Mouse (Mus musculus) heart, embryonic 14.5 days (tissue): Measurements from ENCODE around the gene Fgfr2. TPM values are rescaled to one million over a fixed set of nuclear protein-coding genes. Genes with fewer than 3 reads are reported as not detected.

Experiments
- ATAC-seq: fragments of 200-750 bp; cut with Nextera tagmentation; 2 replicates; pipeline ENCODE4 v1.8.0; 2017; ENCODE audit warnings: low read depth, moderate TSS enrichment; ENCODE audit not compliant: insufficient number of reproducible peaks, insufficient read depth, low FRiP score
- H3K27ac ChIP-seq, 2 experiments: fragments of 200-500 bp in 1 of 2; fragments of 300-500 bp in 1 of 2; sonication (generic) in 1 of 2; replicated peaks in 1 of 2; 2 replicates each; pipeline ENCODE4 v1.5.1; 2012 to 2014; ENCODE audit warnings: low read depth in 2 of 2, low read length in 2 of 2, control low read depth in 1 of 2, mild to moderate bottlenecking in 1 of 2, mixed read lengths in 1 of 2; ENCODE audit not compliant: control insufficient read depth in 1 of 2, insufficient read depth in 1 of 2
- H3K27me3 ChIP-seq: fragments of 300-500 bp; sonication (generic); 2 replicates; pipeline ENCODE4 v1.6.1; 2014; ENCODE audit warnings: mild to moderate bottlenecking, low read length, control low read depth; ENCODE audit not compliant: control insufficient read depth, insufficient read depth
- H3K36me3 ChIP-seq: fragments of 300-500 bp; sonication (generic); 2 replicates; pipeline ENCODE4 v1.6.1; 2014; ENCODE audit warnings: mild to moderate bottlenecking, control low read depth, low read length, mixed read lengths; ENCODE audit not compliant: control insufficient read depth, insufficient read depth
- H3K4me1 ChIP-seq, 2 experiments: fragments of 200-500 bp in 1 of 2; fragments of 300-500 bp in 1 of 2; sonication (generic) in 1 of 2; 2 replicates each; pipeline ENCODE4 v1.6.1; 2012 to 2014; ENCODE audit warnings: low read length in 2 of 2, control low read depth in 1 of 2, mixed read lengths in 1 of 2; ENCODE audit not compliant: control insufficient read depth in 2 of 2, insufficient read depth in 2 of 2
- H3K4me2 ChIP-seq: fragments of 300-500 bp; sonication (generic); 2 replicates; pipeline ENCODE4 v1.6.1; 2014; ENCODE audit warnings: mild to moderate bottlenecking, low read length
- H3K4me3 ChIP-seq, 2 experiments: fragments of 200-500 bp in 1 of 2; fragments of 300-500 bp in 1 of 2; sonication (generic) in 1 of 2; 2 replicates each; pipeline ENCODE4 v1.5.1; 2012 to 2014; ENCODE audit warnings: low read length in 2 of 2, mild to moderate bottlenecking in 2 of 2, control low read depth in 1 of 2, low read depth in 1 of 2, moderate library complexity in 1 of 2; ENCODE audit not compliant: control insufficient read depth in 1 of 2, insufficient read depth in 1 of 2
- H3K9ac ChIP-seq: fragments of 300-500 bp; sonication (generic); 2 replicates; pipeline ENCODE4 v1.6.1; 2014; ENCODE audit warnings: mild to moderate bottlenecking, low read length
- H3K9me3 ChIP-seq: fragments of 300-500 bp; sonication (generic); 2 replicates; pipeline ENCODE4 v1.6.1; 2016; ENCODE audit warnings: low read length, control low read depth; ENCODE audit not compliant: control insufficient read depth
- WGBS: fragments of 180-500 bp; shearing (Covaris S2); extraction: QIAGEN DNeasy Blood & Tissue Kit; methylation state at CpG from one replicate; pipeline ENCODE4 v1.1.7; 2014; 5-methylcytosine and 5-hydroxymethylcytosine counted together
- polyA plus RNA-seq: library from polyadenylated mRNA; unstranded; fragments of >200 nt; fragmentation: Nextera tagmentation; extraction: Ambion mirVana; gene quantifications from 2 replicates; pipeline ENCODE4 v1.2.1, GENCODE M21; 2014

The Fgfr2 gene
- polyA plus RNA-seq, 1 experiment from 2014 or later = 22.4 TPM

GRCm38 (mm10) chr7:130677541-130678274, 2445.4 kb downstream of the Fgfr2 start:
- H3K4me2 ChIP-seq = no peak overlapping the region
- H3K9ac ChIP-seq = no peak overlapping the region
- peaks cover 17 to 45% of the 10 kb centered on the region in 2 experiments for H3K4me1 ChIP-seq
- H3K9me3 ChIP-seq = no peaks in the 10 kb centered on the region
- H3K36me3 ChIP-seq = peaks cover 41% of the 10 kb centered on the region
- 86% methylated on average over 12 of the region's 12 CpGs for WGBS
- no peaks in the 10 kb centered on the region for H3K27me3 ChIP-seq
- H3K4me3 ChIP-seq = no peak overlapping the region
- H3K27ac ChIP-seq = no peak overlapping the region
- ATAC-seq = no peak

- 90% methylated on average over 11 of the region's 11 CpGs for WGBS
- H3K9ac ChIP-seq = no peak overlapping the region
- ATAC-seq = no peak
- H3K27ac ChIP-seq = no peak overlapping the region
- no peak overlapping the region for H3K4me2 ChIP-seq
- H3K4me3 ChIP-seq = no peak overlapping the region
- no peaks in the 10 kb centered on the region for H3K27me3 ChIP-seq
- H3K36me3 ChIP-seq = peaks cover 41% of the 10 kb centered on the region
- H3K4me1 ChIP-seq = peaks cover 21 to 44% of the 10 kb centered on the region in 2 experiments
- no peaks in the 10 kb centered on the region for H3K9me3 ChIP-seq
Observed at GRCm38 (mm10) chr7:130676885-130677540, 2446.1 kb downstream of the Fgfr2 start.

GRCm38 (mm10) chr7:130674526-130674925, 2448.6 kb downstream of the Fgfr2 start:
- Histone ChIP-seq H3K27me3 (no peaks in the 10 kb centered on the region), H3K4me1 (peaks cover 37 to 54% of the 10 kb centered on the region in 2 experiments), H3K27ac (peak overlapping the region in 1 of 2 experiments; percentile 99; a peak in 1 of 4 replicates), H3K4me3 (no peak overlapping the region), H3K9me3 (no peaks in the 10 kb centered on the region), H3K36me3 (peaks cover 37% of the 10 kb centered on the region), H3K9ac (no peak overlapping the region), H3K4me2 (no peak overlapping the region)
- WGBS = 82% methylated on average over 9 of the region's 9 CpGs
- ATAC-seq = no peak

- 46% methylated on average over 9 of the region's 9 CpGs for WGBS
- peaks cover 28% of the 10 kb centered on the region for H3K36me3 ChIP-seq
- no peak overlapping the region for H3K4me2 ChIP-seq
- no peak overlapping the region for H3K4me3 ChIP-seq
- H3K27ac ChIP-seq = peak overlapping the region; percentile 84 to 99
- peak overlapping the region; percentile 66 for H3K9ac ChIP-seq
- peaks cover 44 to 65% of the 10 kb centered on the region in 2 experiments for H3K4me1 ChIP-seq
- no peaks in the 10 kb centered on the region for H3K9me3 ChIP-seq
- ATAC-seq = peak; percentile 41
- no peaks in the 10 kb centered on the region for H3K27me3 ChIP-seq
Observed at GRCm38 (mm10) chr7:130673169-130674033, 2449.7 kb downstream of the Fgfr2 start.

- Histone ChIP-seq H3K4me3 (no peak overlapping the region), H3K4me1 (peaks cover 50 to 77% of the 10 kb centered on the region in 2 experiments), H3K4me2 (no peak overlapping the region), H3K9me3 (no peaks in the 10 kb centered on the region), H3K36me3 (peaks cover 21% of the 10 kb centered on the region), H3K27me3 (no peaks in the 10 kb centered on the region), H3K27ac (peak overlapping the region; percentile 99), H3K9ac (peak overlapping the region; percentile 3; the same call in 1 of the 2 replicates)
- ATAC-seq = 0 out of 2 replicates have a peak, but pooled peaks have one; percentile 14
- WGBS = 50% methylated on average over 6 of the region's 6 CpGs
Observed at GRCm38 (mm10) chr7:130671301-130671700, 2451.8 kb downstream of the Fgfr2 start.

GRCm38 (mm10) chr7:130670358-130670757, 2452.8 kb downstream of the Fgfr2 start:
- Histone ChIP-seq H3K4me3 (no peak overlapping the region), H3K9ac (peak overlapping the region; percentile 27; the same call in 1 of the 2 replicates), H3K9me3 (no peaks in the 10 kb centered on the region), H3K36me3 (peaks cover 19% of the 10 kb centered on the region), H3K4me2 (0 out of 2 replicates have a peak overlapping the region, but pooled peaks have one; percentile 25), H3K4me1 (peaks cover 50 to 77% of the 10 kb centered on the region in 2 experiments), H3K27ac (peak overlapping the region; percentile 99), H3K27me3 (no peaks in the 10 kb centered on the region)
- 27% methylated on average over 4 of the region's 4 CpGs for WGBS
- no peak for ATAC-seq

- ATAC-seq = peak; percentile 48
- Histone ChIP-seq H3K4me1 (peaks cover 50 to 75% of the 10 kb centered on the region in 2 experiments), H3K9me3 (0 out of 2 replicates have a peak, but pooled peaks cover 4% of the 10 kb centered on the region), H3K4me2 (peak overlapping the region; percentile 51), H3K36me3 (peaks cover 19% of the 10 kb centered on the region), H3K9ac (peak overlapping the region; percentile 55), H3K27me3 (no peaks in the 10 kb centered on the region), H3K27ac (peak overlapping the region; percentile 99), H3K4me3 (no peak overlapping the region)
- WGBS = 6% methylated on average over 8 of the region's 8 CpGs
Observed at GRCm38 (mm10) chr7:130669370-130669881, 2453.7 kb downstream of the Fgfr2 start.
